8 mouse cellular contexts compared by ENCODE assay signal in genomic region chr10:3996170-3996876, GRCm38 (mm10). TPM values are rescaled to one million over a fixed set of nuclear protein-coding genes. Genes with fewer than 3 reads are reported as not detected.
DNase-seq lines count a peak whose midpoint lies in the region; ATAC-seq and TF ChIP-seq lines count a peak whose summit lies in the region.

No protein-coding gene starts in this region.

- H3K9ac ChIP-seq in limb, embryonic 12.5 days (replicated peaks) = no peak overlapping the region
- no peak overlapping the region for H3K9ac ChIP-seq in midbrain, embryonic 15.5 days

- H3K4me2 ChIP-seq in limb, embryonic 12.5 days = no peak overlapping the region
- no peak overlapping the region for H3K4me2 ChIP-seq in midbrain, embryonic 15.5 days

- no peak for TF ChIP-seq POLR2A in kidney, adult 2 months (IDR thresholded peaks at IDR 0.05; ENCODE audit: low read depth, low read length)

- intact Hi-C loops in gastrocnemius, postnatal 36 days (cut with DNase I) = loop anchor here (2.0 kb wide), 1 partner anchor 350 kb away; no protein-coding TSS in a partner anchor

- H3K27ac ChIP-seq in kidney, adult 2 months (ENCODE audit: insufficient read depth, low read depth, low read length) = no peak overlapping the region
- H3K27ac ChIP-seq in limb, embryonic 12.5 days = no peak overlapping the region
- no peak overlapping the region for H3K27ac ChIP-seq in midbrain, embryonic 15.5 days

- no peaks in the 10 kb centered on the region for H3K4me1 ChIP-seq in kidney, adult 2 months (ENCODE audit: control insufficient read depth, insufficient read depth, low read length)
- H3K4me1 ChIP-seq in limb, embryonic 12.5 days (replicated peaks) = no peaks in the 10 kb centered on the region
- H3K4me1 ChIP-seq in midbrain, embryonic 15.5 days = no peaks in the 10 kb centered on the region

- WGBS in kidney, adult 2 months = 36% methylated on average over 15 of the region's 15 CpGs
- 59% methylated on average over 15 of the region's 15 CpGs for WGBS in limb, embryonic 12.5 days
- 53% methylated on average over 15 of the region's 15 CpGs for WGBS in midbrain, embryonic 15.5 days

- ATAC-seq in limb, embryonic 12.5 days (ENCODE audit: insufficient number of reproducible peaks, insufficient read depth, low FRiP score, low TSS enrichment, low read depth) = peak; percentile 71; the same call in 1 of the 2 replicates
- peak; percentile 91 for ATAC-seq in midbrain, embryonic 15.5 days (replicated peaks)

- no peaks in the 10 kb centered on the region for H3K36me3 ChIP-seq in kidney, adult 2 months (ENCODE audit: control insufficient read depth, insufficient read depth, low read length)
- peaks cover 13% of the 10 kb centered on the region; the same call in 1 of the 2 replicates for H3K36me3 ChIP-seq in limb, embryonic 12.5 days
- no peaks in the 10 kb centered on the region for H3K36me3 ChIP-seq in midbrain, embryonic 15.5 days (replicated peaks)

- peak; percentile 85 for TF ChIP-seq CTCF in kidney, adult 2 months (conservative IDR thresholded peaks at IDR 0.05; ENCODE audit: insufficient read depth, insufficient read length, low read depth, low read length)

- H3K9me3 ChIP-seq in limb, embryonic 12.5 days = no peaks in the 10 kb centered on the region
- no peaks in the 10 kb centered on the region for H3K9me3 ChIP-seq in midbrain, embryonic 15.5 days

- no peaks in the 10 kb centered on the region for H3K27me3 ChIP-seq in kidney, adult 2 months (replicated peaks; ENCODE audit: control insufficient read depth, insufficient read depth, low read length)
- H3K27me3 ChIP-seq in limb, embryonic 12.5 days = no peaks in the 10 kb centered on the region
- no peaks in the 10 kb centered on the region for H3K27me3 ChIP-seq in midbrain, embryonic 15.5 days (replicated peaks)

- H3K4me3 ChIP-seq in kidney, adult 2 months (ENCODE audit: insufficient read depth, low read depth, low read length) = no peak overlapping the region
- H3K4me3 ChIP-seq in limb, embryonic 12.5 days (replicated peaks) = no peak overlapping the region
- H3K4me3 ChIP-seq in midbrain, embryonic 15.5 days = no peak overlapping the region

- peak; percentile 23 to 53 for DNase-seq in urinary bladder, adult 18-20 months (ENCODE audit: low spot score in 2 of 2)
- no peak for DNase-seq in urinary bladder, adult 2 months (ENCODE audit: low spot score)
- DNase-seq in embryo, embryonic 11 days = peak; percentile 83
- DNase-seq in gastrocnemius, postnatal 36 days = peak; percentile 54 to 58
- peak; percentile 67 for DNase-seq in kidney, adult 2 months
- DNase-seq in spleen, postnatal 10 days (ENCODE audit: low spot score in 2 of 2) = peak; percentile 27 to 72

RNA-seq across cellular contexts. Expression of gene Mthfd1l, which starts 23.4 kb away (rescaled TPM):
- 11.0 and 12.7 TPM in 2 replicates for polyA plus RNA-seq in urinary bladder, adult 2 months (2012; rRNA removed)
- total RNA-seq in gastrocnemius, postnatal 36 days (2021) = under 1 TPM; 0.72 to 0.74 TPM
- polyA plus RNA-seq in kidney, adult 2 months (2012; rRNA removed) = 0.31 and 0.77 TPM in 2 replicates
- polyA plus RNA-seq in limb, embryonic 12.5 days (2016; fragmentation: Nextera tagmentation; extraction: Ambion mirVana) = 13.3 and 13.7 TPM in 2 replicates
- 6.0 TPM in 2 replicates for polyA plus RNA-seq in midbrain, embryonic 15.5 days (2015; fragmentation: Nextera tagmentation; extraction: Ambion mirVana)
